Comparison of ENCODE assay signal across 8 mouse cellular contexts in the genomic region with DNA sequence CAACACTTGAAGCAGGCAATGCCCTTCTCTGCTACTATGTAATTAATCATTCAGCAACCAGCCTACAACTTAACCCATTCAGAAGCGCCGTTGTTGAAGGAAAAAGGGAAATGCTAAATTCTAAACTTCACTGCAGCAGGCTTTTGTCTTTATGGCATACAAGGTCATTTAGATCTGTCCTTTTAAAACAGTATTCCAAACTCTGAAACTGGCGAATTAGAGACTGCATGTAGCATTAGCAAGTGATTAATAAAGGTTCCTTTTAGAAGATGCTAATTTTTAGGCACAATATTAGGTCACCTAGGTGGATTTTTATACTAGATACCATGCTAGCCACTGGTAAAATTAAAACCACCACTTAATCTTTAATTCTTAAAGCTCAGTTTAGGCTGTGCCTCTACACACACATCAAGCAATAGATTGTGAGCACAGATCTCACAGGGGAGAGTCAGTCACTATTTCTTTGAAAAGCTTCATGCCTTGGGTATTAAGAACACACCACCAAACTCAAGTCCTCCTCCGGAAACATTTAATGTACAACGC. TPM values are rescaled to one million over a fixed set of nuclear protein-coding genes. Genes with fewer than 3 reads are reported as not detected.
A peak's percentile ranks its signal among the peaks of the same experiment; 100 is the strongest.
DNase-seq lines count a peak whose midpoint lies in the region; ATAC-seq and TF ChIP-seq lines count a peak whose summit lies in the region.

No protein-coding gene starts in this region.

- H3K4me3 ChIP-seq in gastrocnemius, adult 2 months = peak overlapping the region; percentile 89
- H3K4me3 ChIP-seq in forebrain, embryonic 10.5 days = peak overlapping the region; percentile 89
- H3K4me3 ChIP-seq in liver, embryonic 13.5 days (replicated peaks) = peak overlapping the region; percentile 95

- H3K27ac ChIP-seq in gastrocnemius, adult 2 months = peak overlapping the region; percentile 96
- H3K27ac ChIP-seq in forebrain, embryonic 10.5 days = peak overlapping the region; percentile 100
- H3K27ac ChIP-seq in liver, embryonic 13.5 days = peak overlapping the region; percentile 100; the same call in 1 of the 2 replicates

- peak overlapping the region; percentile 100 for H3K9ac ChIP-seq in liver, embryonic 13.5 days

- intact Hi-C loops in gastrocnemius, adult 2 months (cut with DNase I) = no loop called here

- peaks cover 41% of the 10 kb centered on the region for H3K36me3 ChIP-seq in forebrain, embryonic 10.5 days (replicated peaks)
- peaks cover 32% of the 10 kb centered on the region for H3K36me3 ChIP-seq in liver, embryonic 13.5 days

- DNase-seq in gastrocnemius, adult 2 months = no peak
- DNase-seq in gastrocnemius, adult 18-20 months (ENCODE audit: low spot score) = no peak
- peak; percentile 42 for DNase-seq in 416B (ENCODE audit: low read depth)
- no peak for DNase-seq in forebrain, embryonic 10.5 days (ENCODE audit: extremely low spot score, low spot score)
- DNase-seq in liver, embryonic 13.5 days = no peak
- DNase-seq in c-Kit-positive CD71-positive TER-119-positive erythroid progenitor cells, embryonic 14.5 days (ENCODE audit: low spot score) = no peak
- no peak for DNase-seq in B cell, adult 2 months
- DNase-seq in spleen, adult 12 weeks (ENCODE audit: low spot score) = no peak

- ATAC-seq in liver, embryonic 13.5 days (ENCODE audit: low read depth) = no peak

- no peaks in the 10 kb centered on the region for H3K27me3 ChIP-seq in forebrain, embryonic 10.5 days (ENCODE audit: poor library complexity, severe bottlenecking)
- H3K27me3 ChIP-seq in liver, embryonic 13.5 days = no peaks in the 10 kb centered on the region

- peaks cover 3% of the 10 kb centered on the region; the same call in 1 of the 2 replicates for H3K9me3 ChIP-seq in forebrain, embryonic 10.5 days
- H3K9me3 ChIP-seq in liver, embryonic 13.5 days (replicated peaks) = no peaks in the 10 kb centered on the region

- peak overlapping the region; percentile 72 for H3K4me2 ChIP-seq in liver, embryonic 13.5 days

- TF ChIP-seq CTCF in gastrocnemius, adult 2 months (IDR thresholded peaks at IDR 0.05) = no peak

- 28% methylated on average over 5 of the region's 5 CpGs for WGBS in forebrain, embryonic 10.5 days
- WGBS in liver, embryonic 13.5 days (ENCODE audit: insufficient replicate concordance) = 11% methylated on average over 5 of the region's 5 CpGs

- H3K4me1 ChIP-seq in forebrain, embryonic 10.5 days = peaks cover 46% of the 10 kb centered on the region
- H3K4me1 ChIP-seq in liver, embryonic 13.5 days (replicated peaks) = peaks cover 35% of the 10 kb centered on the region

RNA-seq across cellular contexts. Expression of gene Gtf2a1, which starts 2.7 kb away (rescaled TPM):
- 10 to 100 TPM; 25.2 to 26.0 TPM for total RNA-seq in gastrocnemius, adult 2 months (2021)
- total RNA-seq in gastrocnemius, adult 18-20 months (2021) = 10 to 100 TPM; 23.2 to 26.4 TPM
- 67.1 and 68.5 TPM in 2 replicates for polyA plus RNA-seq in forebrain, embryonic 10.5 days (2016; fragmentation: Nextera tagmentation; extraction: Ambion mirVana)
- polyA plus RNA-seq in liver, embryonic 13.5 days (2015; fragmentation: Nextera tagmentation; extraction: Ambion mirVana) = 21.7 and 26.0 TPM in 2 replicates
